Mouse (Mus musculus): ENCODE data around the gene Tanc2.

GRCm38 (mm10) chr11:105648026-105648425, 58.2 kb downstream of the Tanc2 start:
- TF ChIP-seq CTCF (IDR thresholded peaks at IDR 0.05; ENCODE audit: low read depth) (no peak), EP300 (IDR thresholded peaks at IDR 0.05; ENCODE audit: low read depth) (no peak)

All from heart, postnatal 0 days (tissue).